Mouse (Mus musculus) CD4-positive, CD25-positive, alpha-beta regulatory T cell, adult 4 months (primary cell): Measurements from ENCODE around the gene Zbtb22. TPM values are rescaled to one million over a fixed set of nuclear protein-coding genes. Genes with fewer than 3 reads are reported as not detected.

Experiments
- polyA plus RNA-seq, 2 experiments: library from polyadenylated mRNA; unstranded; fragments of 100-300 nt; shearing (Covaris generic); gene quantifications; one replicate each; pipeline ENCODE4 v1.2.1; 2017

Zbtb22 gene
- polyA plus RNA-seq, 2 experiments from 2014 or later, result 3.6 to 3.8 TPM

Other genes starting within 250 kb of the Zbtb22 start
- 100 to 1,000 TPM; 297 to 326 TPM for gene Hnrnpm, start 229.0 kb upstream of the Zbtb22 start, polyA plus RNA-seq
- 10 to 100 TPM; 23.1 to 24.4 TPM for gene March2, start 197.2 kb upstream of the Zbtb22 start, polyA plus RNA-seq
- gene Rab11b, start 155.4 kb upstream of the Zbtb22 start, polyA plus RNA-seq, result 100 to 1,000 TPM; 257 to 400 TPM
- 1 to 10 TPM; 4.4 to 6.1 TPM for gene Angptl4, start 134.1 kb upstream of the Zbtb22 start, polyA plus RNA-seq
- 1 to 10 TPM; 6.3 to 8.9 TPM for gene Kank3, start 105.4 kb upstream of the Zbtb22 start, polyA plus RNA-seq
- gene Rps28, start 91.3 kb upstream of the Zbtb22 start, polyA plus RNA-seq, result 1,000 to 10,000 TPM; 1,453 to 2,471 TPM
- 100 to 1,000 TPM; 377 to 404 TPM for gene Ndufa7, start 91.3 kb upstream of the Zbtb22 start, polyA plus RNA-seq
- gene Cd320, start 72.8 kb upstream of the Zbtb22 start, polyA plus RNA-seq, result 10 to 100 TPM; 11.0 to 11.9 TPM
- gene Gm7029, start 42.1 kb upstream of the Zbtb22 start, polyA plus RNA-seq, result not detected
- gene Kifc1, start 25.2 kb upstream of the Zbtb22 start, polyA plus RNA-seq, result 1 to 10 TPM; 1.3 to 4.7 TPM
- gene Platr17, start 10.8 kb upstream of the Zbtb22 start, polyA plus RNA-seq, result 1 to 10 TPM; 2.0 to 3.1 TPM
- 100 to 1,000 TPM; 117 to 200 TPM for gene Daxx, start 6.5 kb upstream of the Zbtb22 start, polyA plus RNA-seq
- 100 to 1,000 TPM; 348 to 555 TPM for gene Tapbp, start within 50 bp of the Zbtb22 start, polyA plus RNA-seq
- 10 to 100 TPM; 30.2 to 31.4 TPM for gene Rgl2, start 13.6 kb downstream of the Zbtb22 start, polyA plus RNA-seq
- gene Pfdn6, start 24.4 kb downstream of the Zbtb22 start, polyA plus RNA-seq, result 100 to 1,000 TPM; 121 to 141 TPM
- 10 to 100 TPM; 11.5 to 14.3 TPM for gene Wdr46, start 24.8 kb downstream of the Zbtb22 start, polyA plus RNA-seq
- gene B3galt4, start 35.6 kb downstream of the Zbtb22 start, polyA plus RNA-seq, result 10 to 100 TPM; 13.2 to 21.0 TPM
- gene Vps52, start 39.9 kb downstream of the Zbtb22 start, polyA plus RNA-seq, result 10 to 100 TPM; 27.4 to 47.4 TPM
- 1,000 to 10,000 TPM; 6,766 to 6,959 TPM for gene Rps18, start 40.1 kb downstream of the Zbtb22 start, polyA plus RNA-seq
- 1,000 to 10,000 TPM; 5,395 to 7,513 TPM for gene H2-K1, start 84.4 kb downstream of the Zbtb22 start, polyA plus RNA-seq
- gene Ring1, start 108.8 kb downstream of the Zbtb22 start, polyA plus RNA-seq, result 1 to 10 TPM; 2.2 to 2.3 TPM
- 10 to 100 TPM; 20.9 to 21.4 TPM for gene H2-Ke6, start 112.2 kb downstream of the Zbtb22 start, polyA plus RNA-seq
- 10 to 100 TPM; 53.0 to 92.6 TPM for gene Slc39a7, start 115.8 kb downstream of the Zbtb22 start, polyA plus RNA-seq
- 10 to 100 TPM; 11.2 to 12.5 TPM for gene Rxrb, start 115.9 kb downstream of the Zbtb22 start, polyA plus RNA-seq
- under 1 TPM; 0.15 to 0.42 TPM for gene Col11a2, start 123.5 kb downstream of the Zbtb22 start, polyA plus RNA-seq
- gene H2-Oa, start 176.4 kb downstream of the Zbtb22 start, polyA plus RNA-seq, result 10 to 100 TPM; 56.0 to 68.2 TPM
- gene H2-DMa, start 203.6 kb downstream of the Zbtb22 start, polyA plus RNA-seq, result 100 to 1,000 TPM; 144 to 205 TPM
- 100 to 1,000 TPM; 108 to 154 TPM for gene Brd2, start 206.7 kb downstream of the Zbtb22 start, polyA plus RNA-seq
- gene H2-DMb2, start 227.4 kb downstream of the Zbtb22 start, polyA plus RNA-seq, result 10 to 100 TPM in 1 of 2 experiments, 1 to 10 TPM in 1; 3.7 to 27.1 TPM
- 1 to 10 TPM; 3.4 to 6.2 TPM for gene H2-DMb1, start 237.2 kb downstream of the Zbtb22 start, polyA plus RNA-seq